Mouse (Mus musculus) hindbrain, postnatal 0 days (tissue): Measurements from ENCODE around the gene Exoc3l4. TPM values are rescaled to one million over a fixed set of nuclear protein-coding genes. Genes with fewer than 3 reads are reported as not detected.

Experiments used
- ATAC-seq: fragments of 200-750 bp; cut with Nextera tagmentation; 2 replicates; pipeline ENCODE4 v1.8.0; 2017; ENCODE audit warnings: mild to moderate bottlenecking, moderate TSS enrichment, moderate library complexity
- DNase-seq: peaks from one replicate; pipeline ENCODE4 v3.0.0-alpha.2; 2015; ENCODE audit warnings: low spot score
- H3K27ac ChIP-seq: fragments of 300-500 bp; sonication (generic); 2 replicates; pipeline ENCODE4 v1.5.1; 2014; ENCODE audit warnings: mild to moderate bottlenecking
- H3K27me3 ChIP-seq: fragments of 300-500 bp; sonication (generic); 2 replicates; pipeline ENCODE4 v1.6.1; 2014; ENCODE audit warnings: low read length, mixed read lengths; ENCODE audit not compliant: insufficient read depth
- H3K36me3 ChIP-seq: fragments of 300-500 bp; sonication (generic); 2 replicates; pipeline ENCODE4 v1.6.1; 2014; ENCODE audit warnings: low read length, mixed read lengths; ENCODE audit not compliant: insufficient read depth
- H3K4me1 ChIP-seq: fragments of 300-500 bp; sonication (generic); 2 replicates; pipeline ENCODE4 v1.6.1; 2014; ENCODE audit warnings: antibody characterized with exemption, low read length, mixed read lengths; ENCODE audit not compliant: insufficient read depth
- H3K4me2 ChIP-seq: fragments of 300-500 bp; sonication (generic); 2 replicates; pipeline ENCODE4 v1.6.1; 2014; ENCODE audit warnings: low read depth, mild to moderate bottlenecking, low read length, moderate library complexity, mixed read lengths
- H3K4me3 ChIP-seq: fragments of 300-500 bp; sonication (generic); 2 replicates; pipeline ENCODE4 v1.5.1; 2014; ENCODE audit warnings: low read length
- H3K9ac ChIP-seq: fragments of 300-500 bp; sonication (generic); replicated peaks from 2 replicates; pipeline ENCODE4 v1.6.1; 2014; ENCODE audit warnings: mild to moderate bottlenecking, low read length, moderate library complexity, mixed read lengths
- H3K9me3 ChIP-seq: fragments of 300-500 bp; sonication (generic); 2 replicates; pipeline ENCODE4 v1.6.1; 2016; ENCODE audit warnings: low read length, mixed read lengths
- CTCF ChIP-seq: IDR thresholded peaks from 2 replicates; pipeline ENCODE4 v1.5.1; 2016; ENCODE audit warnings: antibody characterized with exemption, control low read depth, low read depth
- WGBS: fragments of 180-500 bp; shearing (Covaris S2); extraction: QIAGEN DNeasy Blood & Tissue Kit; methylation state at CpG from one replicate; pipeline ENCODE4 v1.1.7; 2014; 5-methylcytosine and 5-hydroxymethylcytosine counted together
- polyA plus RNA-seq: library from polyadenylated mRNA; unstranded; fragments of >200 nt; fragmentation: Nextera tagmentation; extraction: Ambion mirVana; gene quantifications from 2 replicates; pipeline ENCODE4 v1.2.1, GENCODE M21; 2015
- total RNA-seq: library from RNA; depleted of rRNA; stranded (reverse); fragments of >200 nt; gene quantifications from 2 replicates; pipeline ENCODE4 v1.2.3, GENCODE M21; 2014

The Exoc3l4 gene
- total and polyA plus RNA-seq, 2 experiments from 2014 or later: 0.99 to 2.3 TPM

DNA sequence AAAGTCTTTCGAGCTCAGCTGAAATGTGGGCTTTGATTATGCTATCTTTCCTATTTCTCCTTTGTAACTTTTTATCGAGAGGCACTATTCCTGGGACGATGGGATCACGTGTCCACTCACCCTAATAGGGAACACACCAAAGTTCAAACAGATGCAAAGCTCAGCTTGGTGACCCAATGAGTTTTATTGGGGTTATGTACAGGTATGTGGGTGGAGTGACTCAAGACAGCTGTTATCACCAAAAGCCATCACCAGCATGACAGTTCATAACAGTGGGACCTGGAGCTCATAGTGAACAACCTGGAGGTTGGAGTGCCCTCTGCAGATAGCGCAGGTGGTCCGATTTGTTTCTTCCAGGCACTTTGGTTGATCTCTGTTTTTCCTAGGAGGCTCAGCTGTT lies 22.0 kb downstream of the Exoc3l4 start:
- no peak overlapping the region for H3K4me2 ChIP-seq
- 84% methylated on average over 6 of the region's 6 CpGs for WGBS
- H3K4me1 ChIP-seq: peaks cover 3% of the 10 kb centered on the region
- no peak overlapping the region for H3K27ac ChIP-seq
- H3K4me3 ChIP-seq: no peak overlapping the region
- H3K9ac ChIP-seq: no peak overlapping the region
- H3K27me3 ChIP-seq: peaks cover 16% of the 10 kb centered on the region
- no peak for ATAC-seq
- no peaks in the 10 kb centered on the region for H3K9me3 ChIP-seq
- no peak for DNase-seq
- TF ChIP-seq CTCF: no peak
- no peaks in the 10 kb centered on the region for H3K36me3 ChIP-seq

GRCm38 (mm10) chr12:111440701-111441373 lies 24.0 kb downstream of the Exoc3l4 start:
- no peak for TF ChIP-seq CTCF
- DNase-seq: no peak
- Histone ChIP-seq H3K27me3 (peaks cover 34% of the 10 kb centered on the region), H3K36me3 (no peaks in the 10 kb centered on the region), H3K4me1 (peaks cover 4% of the 10 kb centered on the region; the same call in 1 of the 2 replicates), H3K4me2 (no peak overlapping the region), H3K9me3 (no peaks in the 10 kb centered on the region), H3K9ac (no peak overlapping the region), H3K4me3 (no peak overlapping the region), H3K27ac (no peak overlapping the region)
- 93% methylated on average over 9 of the region's 9 CpGs for WGBS
- ATAC-seq: no peak

- ATAC-seq: no peak
- H3K36me3 ChIP-seq: no peaks in the 10 kb centered on the region
- no peak overlapping the region for H3K9ac ChIP-seq
- no peak for DNase-seq
- no peaks in the 10 kb centered on the region for H3K9me3 ChIP-seq
- H3K4me2 ChIP-seq: no peak overlapping the region
- no peak overlapping the region for H3K4me3 ChIP-seq
- H3K4me1 ChIP-seq: peaks cover 4% of the 10 kb centered on the region; the same call in 1 of the 2 replicates
- no peak overlapping the region for H3K27ac ChIP-seq
- TF ChIP-seq CTCF: no peak
- H3K27me3 ChIP-seq: peaks cover 38% of the 10 kb centered on the region
- 44% methylated on average over 3 of the region's 3 CpGs for WGBS
These were observed 24.7 kb downstream of the Exoc3l4 start for GRCm38 (mm10) chr12:111441523-111441922.

DNA sequence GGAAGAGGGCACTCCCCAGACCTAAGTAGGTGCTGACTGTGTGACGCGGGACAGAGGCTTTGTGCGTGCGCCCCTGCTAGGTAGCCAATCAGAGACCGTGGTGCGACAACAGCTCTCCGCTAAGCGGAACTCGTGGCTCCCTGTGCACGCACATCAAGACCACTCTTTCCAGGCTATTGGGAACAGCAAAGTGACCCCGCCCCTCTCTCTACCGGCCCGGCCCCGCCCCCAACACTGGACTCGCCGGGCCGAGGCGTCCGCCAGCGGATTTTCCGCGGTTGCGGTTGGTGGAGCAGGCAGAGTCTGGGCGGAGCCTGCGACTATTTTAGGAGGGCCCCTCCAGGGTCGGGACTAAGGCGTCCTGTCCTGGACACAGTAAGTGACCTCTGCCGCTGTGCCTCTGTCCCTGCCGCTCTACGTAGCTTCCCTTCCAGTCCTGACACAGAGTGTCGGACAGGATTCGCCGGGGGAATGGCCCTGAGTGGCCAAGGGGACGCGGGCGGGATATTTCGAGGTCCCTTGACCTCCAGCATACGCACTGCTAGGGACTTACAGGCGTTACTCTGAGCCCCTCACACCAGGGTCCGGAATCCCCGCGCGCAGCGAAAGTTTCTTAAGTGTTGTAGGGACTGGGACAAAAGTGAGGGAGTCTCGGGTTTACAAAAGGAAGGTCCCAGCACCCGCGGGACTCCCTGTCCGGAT lies 25.6 kb downstream of the Exoc3l4 start, which contains the start of gene Tnfaip2:
Tnfaip2 (plus strand) TSS at position 161 of the 702 bp plus-strand sequence.
- under 1% methylated on average over 48 of the region's 48 CpGs for WGBS
- DNase-seq: peak; percentile 43
- Histone ChIP-seq H3K9me3 (no peaks in the 10 kb centered on the region), H3K4me3 (peak within 1 kb of the TSS; percentile 35), H3K4me2 (peak within 1 kb of the TSS; percentile 67), H3K27me3 (peaks cover 47% of the 10 kb centered on the region), H3K4me1 (peaks cover 4% of the 10 kb centered on the region; the same call in 1 of the 2 replicates), H3K36me3 (no peaks in the 10 kb centered on the region), H3K27ac (no peak within 1 kb of the TSS), H3K9ac (peak within 1 kb of the TSS; percentile 24; the same call in 1 of the 2 replicates)
- peak; percentile 44 for ATAC-seq
- TF ChIP-seq CTCF: no peak

DNA sequence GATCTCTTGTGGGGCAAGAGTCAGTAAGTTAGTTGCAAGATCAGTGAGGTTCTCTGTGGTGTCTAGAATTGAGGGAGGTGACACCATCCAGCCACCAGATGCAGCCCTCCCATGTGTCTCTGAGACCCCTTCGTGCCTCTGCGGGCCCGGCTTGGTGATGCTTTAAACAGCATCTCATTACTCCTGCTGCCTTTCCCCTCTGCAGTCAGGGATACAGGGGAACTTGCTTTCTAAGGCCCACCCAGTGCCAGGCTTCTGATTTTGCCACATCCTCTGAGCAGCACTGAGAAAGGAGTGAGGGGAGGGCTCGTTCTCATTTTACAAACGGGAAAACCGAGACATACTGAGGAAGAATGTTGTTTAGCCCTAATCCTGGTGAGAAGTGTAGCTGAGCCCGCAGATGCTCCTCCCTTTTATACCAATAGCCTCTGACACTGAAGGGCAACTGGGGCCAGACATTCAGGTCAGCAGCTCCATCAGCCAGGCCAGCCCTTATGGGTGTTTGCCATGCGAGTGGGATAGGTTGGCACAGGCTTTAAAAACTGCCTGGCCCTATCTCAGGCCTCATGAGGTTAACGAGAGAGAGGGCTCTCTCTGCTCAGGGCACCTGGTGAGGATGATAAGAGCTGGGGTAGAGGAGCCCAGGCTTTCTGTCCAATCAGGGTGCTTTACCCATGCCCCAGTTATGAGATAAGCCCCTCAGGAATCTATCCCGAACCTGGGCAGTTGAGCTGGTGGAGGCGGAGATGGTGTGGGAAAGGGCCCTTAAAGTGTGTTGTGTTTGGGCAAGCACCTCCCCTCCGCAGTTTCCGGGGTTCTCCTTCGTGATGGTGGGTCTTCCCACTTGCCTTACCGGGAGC lies 26.4 kb downstream of the Exoc3l4 start:
- no peak for DNase-seq
- H3K4me3 ChIP-seq: peak overlapping the region; percentile 35; the same call in 1 of the 2 replicates
- no peak overlapping the region for H3K27ac ChIP-seq
- no peaks in the 10 kb centered on the region for H3K9me3 ChIP-seq
- H3K36me3 ChIP-seq: no peaks in the 10 kb centered on the region
- peaks cover 55% of the 10 kb centered on the region for H3K27me3 ChIP-seq
- TF ChIP-seq CTCF: no peak
- 29% methylated on average over 15 of the region's 15 CpGs for WGBS
- H3K9ac ChIP-seq: no peak overlapping the region
- H3K4me2 ChIP-seq: peak overlapping the region; percentile 67
- ATAC-seq: no peak
- H3K4me1 ChIP-seq: peaks cover 4% of the 10 kb centered on the region; the same call in 1 of the 2 replicates

GRCm38 (mm10) chr12:111443921-111444831 lies 27.4 kb downstream of the Exoc3l4 start:
- 39% methylated on average over 10 of the region's 10 CpGs for WGBS
- Histone ChIP-seq H3K9ac (no peak overlapping the region), H3K4me1 (peaks cover 4% of the 10 kb centered on the region; the same call in 1 of the 2 replicates), H3K4me3 (no peak overlapping the region), H3K9me3 (no peaks in the 10 kb centered on the region), H3K4me2 (no peak overlapping the region), H3K36me3 (no peaks in the 10 kb centered on the region), H3K27ac (no peak overlapping the region), H3K27me3 (peaks cover 64% of the 10 kb centered on the region)
- no peak for DNase-seq
- ATAC-seq: no peak
- no peak for TF ChIP-seq CTCF
